Mouse (Mus musculus): ENCODE results near the gene Zfp61.

Zfp61 gene

DNA sequence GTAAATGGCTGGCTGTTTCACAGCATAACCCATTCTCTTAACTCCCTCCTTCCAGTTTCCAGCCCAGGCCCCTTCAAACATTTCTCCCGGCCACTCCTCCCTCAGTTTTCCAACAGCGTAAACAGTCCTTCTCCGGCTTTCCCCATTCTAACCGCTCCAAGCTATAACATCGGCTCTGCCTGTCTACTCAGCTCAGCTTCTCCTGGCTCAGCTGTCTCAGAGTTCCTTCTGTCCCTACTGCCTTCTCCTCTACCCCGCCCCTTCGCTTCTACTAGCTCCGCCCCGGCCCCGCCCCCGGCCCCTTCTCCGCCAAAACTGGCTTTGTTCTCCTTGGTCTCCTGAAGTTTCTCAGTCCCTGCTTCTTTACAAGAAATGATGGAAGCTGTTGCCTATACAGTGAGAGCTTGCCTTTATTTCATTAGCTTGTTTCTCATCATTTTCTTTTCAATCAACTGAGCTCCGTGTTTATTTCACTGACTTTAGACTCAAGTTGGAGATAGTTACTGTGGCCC is at the start of gene Zfp61:
TSS of gene Zfp61 (minus strand) at position 462 of the 512 bp plus-strand sequence.
- POLR2A ChIA-PET, result interaction anchor here in 1 of 4 experiments (0.5 to 1.5 kb wide), 4 partner anchors 16 to 183 kb away, joined by 3 to 5 read pairs (median 4); partner anchors contain the start of gene Zfp94
- CTCF ChIA-PET, result interaction anchor here in 3 of 4 experiments (0.8 to 1.5 kb wide), 3 partner anchors 13 to 35 kb away, joined by 3 to 4 read pairs (median 3); no protein-coding TSS in a partner anchor

DNA sequence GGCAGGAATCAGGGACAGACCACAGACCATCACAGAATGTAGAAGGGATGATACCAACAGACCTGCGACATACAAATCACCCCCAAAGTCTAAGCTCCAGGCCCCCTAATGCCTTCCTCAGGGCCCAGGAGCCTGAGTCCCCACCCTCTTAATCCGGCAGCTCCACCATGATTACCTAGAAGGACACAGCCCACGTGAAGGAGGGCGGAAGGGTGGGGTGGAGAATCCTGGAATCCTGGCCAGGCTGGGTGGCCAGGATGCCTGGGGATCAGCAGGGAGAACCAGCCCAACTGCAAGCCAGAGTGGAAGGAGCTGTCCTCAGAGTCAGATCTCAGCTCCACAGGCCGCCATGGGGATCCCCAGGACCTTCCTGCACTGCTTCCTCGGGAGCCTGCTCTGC is 47.9 kb upstream of the Zfp61 start, which contains the start of gene Lypd5:
TSS of gene Lypd5 (plus strand) at position 301 of the 400 bp plus-strand sequence.
- ChIA-PET CTCF (interaction anchor here (0.6 to 1.8 kb wide), 8 partner anchors 13 to 252 kb away, joined by 3 to 10 read pairs (median 4); no protein-coding TSS in a partner anchor), POLR2A (interaction anchor here in 1 of 4 experiments (0.5 to 0.7 kb wide), 2 partner anchors 9 to 174 kb away, joined by 3 read pairs; partner anchors contain the start of gene Zfp114)

DNA sequence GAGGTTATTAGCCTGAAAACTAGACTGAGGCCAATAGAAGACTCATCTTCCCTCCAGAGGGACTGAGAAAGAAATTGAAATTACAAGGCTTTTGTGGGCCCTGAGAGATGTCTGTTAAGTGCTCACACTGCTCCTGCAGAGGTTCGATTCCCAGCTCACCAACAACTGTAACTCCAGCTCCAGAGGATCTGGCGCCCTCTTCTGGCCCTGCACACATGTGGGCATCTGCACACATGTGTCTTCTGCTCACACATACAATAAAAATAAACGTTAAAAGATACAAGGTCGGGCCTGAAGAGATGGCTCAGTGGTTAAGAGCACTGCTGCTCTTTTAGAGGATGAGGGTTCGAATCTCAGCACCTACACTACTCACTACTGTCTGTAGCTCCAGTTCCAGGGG is 45.4 kb upstream of the Zfp61 start:
- ChIA-PET CTCF (interaction anchor here (0.5 to 2.1 kb wide), 8 partner anchors 10 to 254 kb away, joined by 3 to 7 read pairs (median 3); no protein-coding TSS in a partner anchor), POLR2A (interaction anchor here in 1 of 4 experiments (0.5 kb wide), 1 partner anchor 138 kb away, joined by 3 read pairs; no protein-coding TSS in a partner anchor)

DNA sequence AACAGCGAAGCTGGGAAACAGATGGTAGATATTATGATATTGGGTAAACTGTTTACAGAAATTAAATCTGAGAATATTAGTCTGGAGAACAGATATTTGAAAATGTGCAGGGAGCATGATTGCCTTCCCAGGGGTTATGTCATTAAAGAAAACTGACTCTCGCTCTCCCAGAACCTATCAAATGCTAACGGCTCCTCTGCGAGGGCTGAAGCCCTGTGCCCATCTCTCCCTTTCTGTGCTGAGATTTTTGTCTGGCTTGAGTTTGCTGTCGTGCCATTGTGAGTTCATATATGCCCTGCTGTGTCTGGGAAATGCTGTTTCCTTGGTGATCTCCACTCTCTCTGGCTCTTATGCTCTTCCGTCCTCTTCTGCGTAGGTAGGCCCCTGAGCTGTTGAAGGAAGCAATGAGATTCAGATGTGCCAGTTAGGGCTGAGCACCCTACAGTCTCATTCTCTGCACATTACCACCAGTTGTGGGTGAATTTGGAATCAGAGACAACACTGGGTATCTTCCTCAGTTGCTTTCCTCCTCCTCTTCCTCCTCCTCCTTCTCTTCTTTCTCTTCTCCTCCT is 42.8 kb upstream of the Zfp61 start:
- CTCF ChIA-PET, result interaction anchor here in 1 of 4 experiments (0.6 kb wide), 1 partner anchor 316 kb away, joined by 5 read pairs; no protein-coding TSS in a partner anchor
- POLR2A ChIA-PET, result no interaction called here

DNA sequence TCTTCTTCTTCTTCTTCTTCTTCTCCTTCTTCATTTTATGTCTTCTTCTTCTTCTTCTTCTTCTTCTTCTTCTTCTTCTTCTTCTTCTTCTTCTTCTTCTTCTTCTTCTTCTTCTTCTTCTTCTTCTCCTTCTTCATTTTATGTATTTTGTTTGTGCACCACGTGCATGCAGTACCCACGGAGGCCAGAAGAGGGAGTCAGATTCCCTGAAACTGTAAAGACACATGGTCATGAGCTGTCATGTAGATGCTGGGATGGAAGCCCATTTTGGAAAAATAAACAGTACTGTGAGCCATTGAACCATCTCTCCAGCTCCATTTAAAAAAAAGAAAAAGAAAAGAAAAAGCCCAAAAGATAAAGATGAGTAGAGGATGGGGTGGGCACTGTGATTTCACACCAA is 37.2 kb upstream of the Zfp61 start:
- CTCF ChIA-PET, result interaction anchor here in 3 of 4 experiments (0.6 to 1.5 kb wide), 13 partner anchors 14 to 358 kb away, joined by 3 to 15 read pairs (median 4); partner anchors contain the start of genes Zfp108 (in 1 of the 3) and Zfp180 (in 1 of the 3)
- POLR2A ChIA-PET, result interaction anchor here in 2 of 4 experiments (1.0 to 1.2 kb wide), 2 partner anchors 19 to 32 kb away, joined by 3 to 4 read pairs; no protein-coding TSS in a partner anchor

DNA sequence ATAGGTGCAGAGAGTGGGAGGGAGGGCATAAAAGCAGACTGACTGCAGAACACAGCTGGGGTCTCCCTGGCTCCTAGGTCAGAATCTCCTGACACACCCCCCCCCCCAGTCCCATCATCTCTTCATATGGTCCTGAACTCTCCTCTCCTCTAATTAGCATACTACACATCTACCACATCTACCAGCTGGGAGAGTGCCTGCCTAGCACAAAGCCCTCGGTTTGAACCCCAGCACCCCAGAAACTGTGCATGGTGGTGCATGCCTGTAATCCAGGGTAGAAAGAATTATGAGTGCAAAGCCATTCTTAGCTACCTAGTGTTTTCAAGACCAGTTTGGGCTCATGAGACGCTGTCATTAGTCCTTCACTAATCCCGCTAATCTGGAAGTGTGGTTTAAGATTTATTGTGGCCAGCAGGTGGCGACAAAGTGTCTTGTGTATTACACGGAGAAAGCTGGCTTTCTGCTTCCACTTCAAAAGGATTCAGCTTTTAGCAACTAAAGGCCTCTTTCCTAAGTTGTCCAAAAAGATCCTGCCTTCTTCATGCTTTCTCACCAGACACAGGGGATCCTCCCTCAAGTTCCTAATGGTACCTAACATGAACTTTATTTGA is 34.8 kb upstream of the Zfp61 start:
- POLR2A ChIA-PET, result interaction anchor here in 2 of 4 experiments (1.0 to 2.1 kb wide), 3 partner anchors 9 to 19 kb away, joined by 3 to 6 read pairs (median 4); partner anchors contain the start of gene Zfp94 (in 1 of the 2)
- CTCF ChIA-PET, result interaction anchor here (0.5 to 2.1 kb wide), 54 partner anchors 9 to 631 kb away, joined by 3 to 17 read pairs (median 4); partner anchors contain the start of genes Lypd5 (in 4 of the 4), Zfp94 (in 2 of the 4), Smg9 (in 1 of the 4) and Zfp61 (in 1 of the 4)

DNA sequence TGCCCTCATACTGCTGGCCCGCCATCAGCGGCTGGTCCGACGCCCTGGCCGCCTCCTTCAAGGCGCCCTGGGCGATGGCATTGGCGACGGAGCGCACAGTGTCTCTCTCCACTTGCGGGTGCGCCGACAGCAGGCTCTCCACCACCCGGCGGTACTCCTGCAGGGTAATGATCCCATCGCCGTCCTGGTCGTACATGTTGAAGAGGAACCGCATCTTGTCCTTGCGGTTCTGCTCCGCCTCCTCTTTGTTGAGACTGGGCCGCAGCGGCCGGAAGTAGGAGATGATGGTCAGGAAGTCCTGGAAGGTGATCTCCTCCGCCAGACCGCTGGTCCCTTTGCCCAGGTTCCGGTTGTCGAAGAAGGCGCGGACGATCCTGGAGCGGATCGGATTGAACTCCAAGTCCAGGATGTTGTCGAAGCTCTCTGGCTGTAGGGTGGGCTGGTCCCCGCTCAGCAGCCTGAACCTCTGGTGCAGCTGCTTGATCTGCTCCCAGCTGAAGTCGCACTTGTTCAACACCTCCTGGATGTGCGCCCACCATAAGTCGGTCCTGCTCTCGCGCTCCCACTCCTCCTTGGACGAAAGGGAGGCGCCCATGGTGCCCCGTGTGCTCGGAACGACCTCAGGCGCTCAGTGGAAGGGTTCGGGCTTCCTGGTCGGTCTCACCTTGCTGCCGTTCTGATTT is 32.4 kb upstream of the Zfp61 start, which contains the start of gene Tescl:
TSS of gene Tescl (minus strand) at position 633 of the 683 bp plus-strand sequence.
- ChIA-PET POLR2A (interaction anchor here in 1 of 4 experiments (1.0 to 1.4 kb wide), 2 partner anchors 32 to 78 kb away, joined by 3 read pairs; partner anchors contain the start of gene Zfp108), CTCF (interaction anchor here in 1 of 4 experiments (1.0 kb wide), 1 partner anchor 12 kb away, joined by 3 read pairs; no protein-coding TSS in a partner anchor)

DNA sequence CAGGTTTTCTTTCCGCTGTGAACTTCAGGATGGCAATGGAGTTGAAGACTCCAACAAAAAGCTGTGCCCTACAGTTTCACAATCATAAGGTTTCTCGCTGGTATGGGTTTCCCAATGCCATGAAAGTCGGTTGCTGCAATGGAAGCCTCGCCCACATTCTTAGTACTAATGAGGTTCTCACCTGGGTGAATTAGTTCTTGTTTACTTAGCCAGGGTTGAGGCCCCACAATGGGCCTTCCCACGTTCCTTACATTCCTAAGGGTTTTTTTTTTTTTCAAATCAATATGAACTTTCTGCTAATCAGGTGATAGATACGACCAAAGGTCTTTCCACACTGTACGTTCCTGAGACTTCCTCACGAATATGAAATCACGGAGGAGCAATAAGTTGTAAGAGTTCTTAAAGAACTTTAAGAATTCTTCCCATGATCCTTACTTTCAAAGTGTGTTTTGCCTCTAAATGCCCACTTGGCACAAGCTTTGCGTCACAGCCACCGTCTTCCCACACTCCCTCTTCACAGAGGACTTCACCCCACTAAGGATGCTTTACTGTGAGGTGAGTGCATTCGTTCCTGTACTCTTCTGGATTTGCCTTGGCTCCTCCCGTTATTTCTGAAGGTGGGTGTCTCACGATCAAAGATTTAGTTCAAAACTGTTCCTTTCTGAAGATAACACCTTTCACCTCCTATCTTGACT is 26.4 kb upstream of the Zfp61 start:
- ChIA-PET POLR2A (interaction anchor here in 2 of 4 experiments (0.7 to 1.2 kb wide), 2 partner anchors 8 to 62 kb away, joined by 3 to 6 read pairs; no protein-coding TSS in a partner anchor), CTCF (interaction anchor here in 2 of 4 experiments (1.6 to 3.7 kb wide), 2 partner anchors 8 to 9 kb away, joined by 6 to 16 read pairs; no protein-coding TSS in a partner anchor)

DNA sequence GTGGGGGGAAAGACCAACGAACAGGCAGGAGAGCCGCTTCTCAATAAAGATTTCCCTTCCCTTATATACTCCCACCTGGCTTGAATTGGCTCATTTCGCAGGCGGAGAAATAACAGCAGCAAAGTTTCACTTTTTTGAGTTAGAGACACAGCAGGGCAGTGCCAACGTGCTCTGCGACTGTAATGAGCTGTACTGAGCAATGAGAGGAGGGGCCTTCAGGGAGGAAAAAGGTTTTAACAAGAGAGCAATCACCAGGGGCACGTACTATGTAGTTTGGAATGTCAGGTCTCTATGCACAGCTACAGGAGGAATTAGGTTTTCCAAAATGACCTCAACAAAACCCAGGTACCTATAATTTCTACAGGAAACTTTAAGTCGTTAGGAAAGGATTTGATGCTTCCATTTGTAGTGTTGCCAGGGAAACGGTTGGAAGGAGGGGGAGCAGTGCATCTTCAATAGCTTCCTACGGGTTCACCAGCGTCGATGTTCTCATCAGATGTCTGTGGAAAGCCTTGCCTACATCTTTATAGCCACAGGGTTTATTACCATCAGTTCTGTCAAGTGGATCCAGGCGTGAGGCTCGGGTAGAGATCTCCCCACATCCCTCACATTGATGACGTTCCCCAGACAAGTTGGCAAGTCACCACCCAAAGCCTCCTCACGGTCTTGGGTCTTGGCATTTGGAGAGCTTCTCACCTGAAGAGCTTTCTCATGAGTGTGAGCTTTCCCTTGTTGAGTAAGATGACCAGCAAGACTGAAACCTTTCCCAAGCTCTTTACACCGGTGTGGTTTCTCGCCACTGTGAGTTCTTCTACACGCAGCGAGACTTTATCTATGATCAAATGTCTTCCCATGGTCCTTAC is 25.5 kb upstream of the Zfp61 start:
- CTCF ChIA-PET, result interaction anchor here in 3 of 4 experiments (0.7 to 3.7 kb wide), 3 partner anchors 9 to 10 kb away, joined by 3 to 16 read pairs (median 6); no protein-coding TSS in a partner anchor

DNA sequence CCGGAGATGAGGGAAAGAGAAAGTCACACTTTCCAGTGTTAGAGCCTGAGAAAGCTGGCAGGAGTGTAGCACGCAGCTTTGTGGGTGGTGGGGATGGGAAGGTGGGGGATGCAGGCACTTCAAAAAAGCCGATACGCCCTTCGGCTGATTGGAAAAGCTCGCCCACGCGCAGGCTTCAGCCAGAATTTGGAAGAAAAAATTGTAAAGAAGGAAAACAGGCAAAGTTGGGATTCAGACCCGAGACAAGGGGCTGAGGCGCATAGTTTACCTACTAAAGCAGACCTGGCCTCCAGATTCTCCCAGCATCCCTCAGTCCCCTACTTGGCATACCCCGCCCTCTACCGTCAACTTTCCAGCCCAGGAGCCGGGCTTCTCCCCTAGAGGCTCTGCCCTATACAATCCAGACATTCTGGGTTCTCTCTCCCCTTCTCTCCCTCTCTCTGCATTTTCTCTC is 24.7 kb upstream of the Zfp61 start:
- ChIA-PET CTCF (interaction anchor here in 2 of 4 experiments (0.7 to 3.7 kb wide), 5 partner anchors 10 to 132 kb away, joined by 3 to 16 read pairs (median 4); no protein-coding TSS in a partner anchor), POLR2A (interaction anchor here in 2 of 4 experiments (1.0 to 1.3 kb wide), 3 partner anchors 9 to 47 kb away, joined by 3 read pairs; partner anchors contain the start of gene Zfp94 (in 1 of the 2))

More for the DNA sequence above, 25.5 kb upstream of the Zfp61 start:
- POLR2A ChIA-PET, result interaction anchor here in 2 of 4 experiments (0.7 to 1.2 kb wide), 2 partner anchors 9 to 63 kb away, joined by 3 to 6 read pairs; no protein-coding TSS in a partner anchor

DNA sequence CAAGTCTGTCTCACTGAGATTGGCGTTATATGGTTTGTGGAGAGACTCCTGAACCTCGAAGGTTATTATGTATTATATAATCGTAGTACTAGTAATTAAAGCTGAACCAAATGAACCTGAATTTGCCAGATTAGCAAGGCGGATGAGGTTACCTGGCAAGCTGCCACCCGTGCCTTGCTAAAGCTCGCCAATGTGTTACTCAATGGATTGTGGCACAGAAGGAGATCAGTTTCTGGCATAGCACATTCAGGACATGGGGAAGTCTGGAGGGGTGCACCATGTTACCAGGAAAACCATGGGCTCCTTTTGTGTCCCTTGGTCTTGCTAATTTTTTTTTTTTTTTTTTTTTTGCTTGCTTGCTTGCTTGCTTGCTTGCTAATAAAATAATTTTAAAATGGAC is 24.2 kb upstream of the Zfp61 start:
- ChIA-PET POLR2A (interaction anchor here in 2 of 4 experiments (0.6 to 1.3 kb wide), 4 partner anchors 9 to 126 kb away, joined by 3 read pairs; partner anchors contain the start of gene Zfp94 (in 1 of the 2)), CTCF (interaction anchor here in 2 of 4 experiments (0.7 to 3.7 kb wide), 5 partner anchors 11 to 132 kb away, joined by 3 to 16 read pairs (median 4); no protein-coding TSS in a partner anchor)

DNA sequence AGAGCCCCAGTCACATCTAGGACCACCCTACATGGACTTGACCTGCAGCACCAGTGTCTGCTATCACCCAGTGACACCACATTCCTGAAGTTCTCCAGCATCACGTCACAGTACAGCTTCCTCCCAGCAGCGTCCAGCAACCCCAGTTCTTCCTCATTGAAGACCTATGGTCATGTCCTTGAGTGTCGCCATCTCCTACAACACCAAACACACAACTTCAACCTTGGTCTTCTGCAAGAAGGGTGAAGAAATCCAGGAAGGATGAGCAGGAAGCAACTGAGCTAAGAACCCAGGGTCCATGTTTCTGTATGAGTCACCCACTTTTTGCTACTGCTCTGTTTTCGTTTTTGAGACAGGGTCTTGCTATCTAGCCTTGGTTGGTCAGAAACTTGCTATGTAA is 21.6 kb upstream of the Zfp61 start:
- POLR2A ChIA-PET, result interaction anchor here in 1 of 4 experiments (1.0 kb wide), 1 partner anchor 12 kb away, joined by 4 read pairs; no protein-coding TSS in a partner anchor
- CTCF ChIA-PET, result interaction anchor here in 1 of 4 experiments (0.6 kb wide), 1 partner anchor 44 kb away, joined by 3 read pairs; no protein-coding TSS in a partner anchor

DNA sequence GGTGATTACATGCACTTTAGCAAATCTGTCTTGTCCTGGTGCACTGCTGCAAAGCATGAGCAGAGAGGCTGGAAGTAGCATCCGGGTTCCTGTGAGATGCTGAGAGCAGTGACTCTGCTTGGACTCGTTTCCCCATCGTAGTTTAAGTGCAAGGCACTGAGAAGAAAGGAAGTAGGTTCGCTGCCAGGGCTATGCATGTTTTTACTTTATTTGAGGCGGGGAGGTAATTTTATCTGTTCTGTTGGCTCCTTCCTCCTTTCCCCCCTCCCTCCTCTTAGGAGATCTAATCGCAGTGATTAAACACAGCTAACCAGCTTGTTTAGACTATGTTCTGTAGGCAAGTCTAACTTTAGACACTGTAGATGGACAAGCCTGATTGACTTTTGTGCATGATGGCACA is 17.9 kb upstream of the Zfp61 start:
- POLR2A ChIA-PET, result no interaction called here
- CTCF ChIA-PET, result no interaction called here

DNA sequence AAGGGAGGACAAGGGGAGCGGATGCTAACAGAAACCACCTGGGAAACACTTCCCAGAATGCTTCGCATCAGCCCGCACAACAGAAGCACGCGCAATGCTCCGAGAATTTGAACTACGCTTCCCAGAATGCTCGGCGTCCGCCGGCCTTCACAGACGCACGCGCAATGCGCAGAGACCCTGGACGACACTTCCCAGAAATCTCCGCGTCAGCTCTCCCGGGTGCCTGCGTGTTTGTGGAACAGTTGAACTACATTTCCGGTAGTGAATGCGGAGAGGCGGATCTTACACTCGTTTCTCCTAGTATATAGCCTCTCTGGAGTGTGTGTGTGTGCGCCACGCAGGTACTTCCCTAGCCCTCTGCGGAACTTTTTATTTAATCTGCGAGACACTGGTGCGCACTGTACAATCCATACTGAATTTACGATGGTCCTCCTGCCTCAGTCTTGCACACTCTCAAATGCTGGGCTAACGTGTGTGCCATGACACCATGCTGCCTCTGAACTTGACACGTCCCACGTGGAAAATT is 15.6 kb upstream of the Zfp61 start, which contains the start of gene Zfp94:
TSS of gene Zfp94 (minus strand) at position 100 of the 526 bp plus-strand sequence.
- CTCF ChIA-PET, result interaction anchor here in 2 of 4 experiments (1.0 to 1.4 kb wide), 2 partner anchors 19 to 20 kb away, joined by 4 read pairs; no protein-coding TSS in a partner anchor
- POLR2A ChIA-PET, result interaction anchor here in 3 of 4 experiments (0.6 to 1.7 kb wide), 11 partner anchors 8 to 236 kb away, joined by 3 to 7 read pairs (median 3); partner anchors contain the start of genes Smg9 (in 2 of the 3), Zfp108 (in 1 of the 3), Zfp235 (in 1 of the 3) and Zfp428 (in 1 of the 3)

All from embryonic stem cell, embryonic (primary cell).